Mouse (Mus musculus) neural tube, embryonic 11.5 days (tissue): ENCODE results near the gene Ccdc34. TPM values are rescaled to one million over a fixed set of nuclear protein-coding genes. Genes with fewer than 3 reads are reported as not detected.

Experiments used
- ATAC-seq: fragments of 200-750 bp; cut with Nextera tagmentation; 2 replicates; pipeline ENCODE4 v1.8.0; 2017; ENCODE audit warnings: moderate number of reproducible peaks, mild to moderate bottlenecking, moderate TSS enrichment, moderate library complexity; ENCODE audit not compliant: insufficient read depth, low FRiP score, low TSS enrichment
- DNase-seq: peaks from one replicate; pipeline ENCODE4 v3.0.0-alpha.2; 2015; ENCODE audit warnings: low spot score
- H3K27ac ChIP-seq: fragments of 300-500 bp; sonication (generic); 2 replicates; pipeline ENCODE4 v1.5.1; 2014; ENCODE audit warnings: low read depth, mild to moderate bottlenecking, low read length
- H3K27me3 ChIP-seq: fragments of 300-500 bp; sonication (generic); 2 replicates; pipeline ENCODE4 v1.6.1; 2014; ENCODE audit warnings: mild to moderate bottlenecking, low read length, mixed read lengths; ENCODE audit not compliant: control insufficient read depth, insufficient read depth
- H3K36me3 ChIP-seq: fragments of 300-500 bp; sonication (generic); 2 replicates; pipeline ENCODE4 v1.6.1; 2014; ENCODE audit warnings: mild to moderate bottlenecking, low read length, moderate library complexity, mixed read lengths; ENCODE audit not compliant: control insufficient read depth, insufficient read depth
- H3K4me1 ChIP-seq: fragments of 300-500 bp; sonication (generic); 2 replicates; pipeline ENCODE4 v1.6.1; 2014; ENCODE audit warnings: low read length, mixed read lengths; ENCODE audit not compliant: control insufficient read depth, insufficient read depth
- H3K4me2 ChIP-seq: fragments of 300-500 bp; sonication (generic); 2 replicates; pipeline ENCODE4 v1.6.1; 2014; ENCODE audit warnings: low read depth, mild to moderate bottlenecking, moderate library complexity
- H3K4me3 ChIP-seq: fragments of 300-500 bp; sonication (generic); 2 replicates; pipeline ENCODE4 v1.5.1; 2014; ENCODE audit warnings: low read depth, low read length
- H3K9ac ChIP-seq: fragments of 300-500 bp; sonication (generic); 2 replicates; pipeline ENCODE4 v1.6.1; 2014; ENCODE audit warnings: mild to moderate bottlenecking, low read length
- H3K9me3 ChIP-seq: fragments of 300-500 bp; sonication (generic); 2 replicates; pipeline ENCODE4 v1.6.1; 2016; ENCODE audit warnings: low read length; ENCODE audit not compliant: control insufficient read depth
- WGBS: fragments of 180-500 bp; shearing (Covaris S2); extraction: QIAGEN DNeasy Blood & Tissue Kit; methylation state at CpG from one replicate; pipeline ENCODE4 v1.1.7; 2014; 5-methylcytosine and 5-hydroxymethylcytosine counted together
- polyA plus RNA-seq: library from polyadenylated mRNA; unstranded; fragments of >200 nt; fragmentation: Nextera tagmentation; extraction: Ambion mirVana; gene quantifications from 2 replicates; pipeline ENCODE4 v1.2.1, GENCODE M21; 2014

Gene Ccdc34
- polyA plus RNA-seq, 1 experiment from 2014 or later, result 52.3 TPM

- no peak overlapping the region for H3K9ac ChIP-seq
- no peak overlapping the region for H3K27ac ChIP-seq
- 28% methylated on average over 3 of the region's 3 CpGs for WGBS
- H3K9me3 ChIP-seq, result no peaks in the 10 kb centered on the region
- H3K4me3 ChIP-seq, result no peak overlapping the region
- DNase-seq, result no peak
- peak overlapping the region; percentile 3; the same call in 1 of the 2 replicates for H3K4me2 ChIP-seq
- H3K4me1 ChIP-seq, result peaks cover 12% of the 10 kb centered on the region; the same call in 1 of the 2 replicates
- H3K27me3 ChIP-seq, result no peaks in the 10 kb centered on the region
- H3K36me3 ChIP-seq, result no peaks in the 10 kb centered on the region
- ATAC-seq, result peak; percentile 48
Measured at GRCm38 (mm10) chr2:110192702-110193312, 175.2 kb downstream of the Ccdc34 start.

GRCm38 (mm10) chr2:110196551-110196950 lies 178.9 kb downstream of the Ccdc34 start:
- Histone ChIP-seq H3K9me3 (no peaks in the 10 kb centered on the region), H3K9ac (no peak overlapping the region), H3K27ac (no peak overlapping the region), H3K4me1 (peaks cover 9% of the 10 kb centered on the region; the same call in 1 of the 2 replicates), H3K27me3 (no peaks in the 10 kb centered on the region), H3K36me3 (no peaks in the 10 kb centered on the region), H3K4me2 (no peak overlapping the region), H3K4me3 (no peak overlapping the region)
- no peak for ATAC-seq
- no peak for DNase-seq
- 88% methylated on average over 2 of the region's 2 CpGs for WGBS

GRCm38 (mm10) chr2:110199648-110200047 lies 182.0 kb downstream of the Ccdc34 start:
- Histone ChIP-seq H3K4me1 (no peaks in the 10 kb centered on the region), H3K4me3 (no peak overlapping the region), H3K9me3 (no peaks in the 10 kb centered on the region), H3K27ac (no peak overlapping the region), H3K27me3 (no peaks in the 10 kb centered on the region), H3K9ac (no peak overlapping the region), H3K4me2 (no peak overlapping the region), H3K36me3 (no peaks in the 10 kb centered on the region)
- 54% methylated on average over 1 of the region's 1 CpGs for whole genome bisulfite sequencing
- DNase-seq (no peak), ATAC-seq (no peak)

GRCm38 (mm10) chr2:110201770-110202169 lies 184.2 kb downstream of the Ccdc34 start:
- H3K9me3 ChIP-seq, result no peaks in the 10 kb centered on the region
- no peaks in the 10 kb centered on the region for H3K4me1 ChIP-seq
- H3K27ac ChIP-seq, result no peak overlapping the region
- H3K4me3 ChIP-seq, result no peak overlapping the region
- no peaks in the 10 kb centered on the region for H3K27me3 ChIP-seq
- H3K36me3 ChIP-seq, result no peaks in the 10 kb centered on the region
- WGBS, result 92% methylated on average over 4 of the region's 4 CpGs
- H3K9ac ChIP-seq, result no peak overlapping the region
- ATAC-seq, result no peak
- H3K4me2 ChIP-seq, result no peak overlapping the region
- no peak for DNase-seq

GRCm38 (mm10) chr2:110202716-110203497 lies 185.3 kb downstream of the Ccdc34 start:
- H3K4me2 ChIP-seq, result no peak overlapping the region
- H3K9me3 ChIP-seq, result no peaks in the 10 kb centered on the region
- H3K36me3 ChIP-seq, result no peaks in the 10 kb centered on the region
- 71% methylated on average over 13 of the region's 13 CpGs for WGBS
- H3K4me3 ChIP-seq, result no peak overlapping the region
- no peak overlapping the region for H3K27ac ChIP-seq
- ATAC-seq (no peak), DNase-seq (no peak)
- H3K4me1 ChIP-seq, result no peaks in the 10 kb centered on the region
- H3K9ac ChIP-seq, result no peak overlapping the region
- H3K27me3 ChIP-seq, result no peaks in the 10 kb centered on the region

GRCm38 (mm10) chr2:110204169-110204568 lies 186.6 kb downstream of the Ccdc34 start:
- no peak overlapping the region for H3K4me2 ChIP-seq
- no peak overlapping the region for H3K27ac ChIP-seq
- WGBS, result 59% methylated on average over 4 of the region's 4 CpGs
- no peaks in the 10 kb centered on the region for H3K4me1 ChIP-seq
- H3K9me3 ChIP-seq, result no peaks in the 10 kb centered on the region
- no peak overlapping the region for H3K4me3 ChIP-seq
- H3K9ac ChIP-seq, result no peak overlapping the region
- H3K36me3 ChIP-seq, result no peaks in the 10 kb centered on the region
- no peaks in the 10 kb centered on the region for H3K27me3 ChIP-seq
- ATAC-seq, result no peak
- DNase-seq, result no peak

- peak; percentile 66 for ATAC-seq
- WGBS, result 11% methylated on average over 14 of the region's 14 CpGs
- peak; percentile 71 for DNase-seq
Measured at GRCm38 (mm10) chr2:110204705-110205318, 187.2 kb downstream of the Ccdc34 start.

GRCm38 (mm10) chr2:110210508-110211496 lies 193.2 kb downstream of the Ccdc34 start:
- H3K4me3 ChIP-seq, result no peak overlapping the region
- WGBS, result 83% methylated on average over 8 of the region's 8 CpGs
- no peak for ATAC-seq

More at GRCm38 (mm10) chr2:110204705-110205318, 187.2 kb downstream of the Ccdc34 start:
- Histone ChIP-seq H3K4me1 (no peaks in the 10 kb centered on the region), H3K4me3 (no peak overlapping the region), H3K27me3 (no peaks in the 10 kb centered on the region), H3K27ac (no peak overlapping the region), H3K4me2 (0 out of 2 replicates have a peak overlapping the region, but pooled peaks have one; percentile 2), H3K9me3 (no peaks in the 10 kb centered on the region), H3K9ac (no peak overlapping the region), H3K36me3 (no peaks in the 10 kb centered on the region)

More at GRCm38 (mm10) chr2:110210508-110211496, 193.2 kb downstream of the Ccdc34 start:
- H3K9ac ChIP-seq, result no peak overlapping the region
- no peaks in the 10 kb centered on the region for H3K9me3 ChIP-seq
- no peaks in the 10 kb centered on the region for H3K36me3 ChIP-seq
- no peaks in the 10 kb centered on the region for H3K4me1 ChIP-seq
- no peak for DNase-seq
- H3K4me2 ChIP-seq, result no peak overlapping the region
- no peaks in the 10 kb centered on the region for H3K27me3 ChIP-seq
- no peak overlapping the region for H3K27ac ChIP-seq
